Mouse (Mus musculus): ENCODE results near the gene Gm28897. TPM values are rescaled to one million over a fixed set of nuclear protein-coding genes. Genes with fewer than 3 reads are reported as not detected.

The Gm28897 gene
- polyA plus RNA-seq (2012; rRNA removed) = not detected in 2 replicates

DNA sequence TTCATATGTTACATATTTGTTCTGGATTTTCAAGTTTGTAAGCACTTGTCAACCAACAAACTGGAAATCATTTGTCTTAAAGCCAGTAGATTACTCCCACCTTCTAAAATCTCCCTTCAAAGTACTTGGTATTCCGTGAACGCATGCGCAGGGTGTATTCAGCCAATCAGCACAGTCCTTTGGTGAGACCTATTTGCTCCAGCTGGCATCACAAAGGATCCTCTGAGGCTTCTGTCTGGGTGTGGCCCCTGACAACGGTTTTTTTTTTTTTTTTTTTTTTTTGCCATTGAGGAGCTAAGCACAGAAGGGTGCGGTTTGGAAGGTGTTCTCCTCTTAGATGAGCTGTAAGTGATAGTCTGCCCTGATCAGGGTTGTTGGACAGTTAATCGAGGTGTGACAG is at the start of gene Gm28897:
Gene Gm28897, plus strand, starts transcription at position 301 of the 400 bp plus-strand sequence.

